Mouse (Mus musculus): ENCODE results near the gene Mbtd1. TPM values are rescaled to one million over a fixed set of nuclear protein-coding genes. Genes with fewer than 3 reads are reported as not detected.

Gene Mbtd1
- polyA plus RNA-seq, 1 experiment from 2014 or later: 28.8 TPM

DNA sequence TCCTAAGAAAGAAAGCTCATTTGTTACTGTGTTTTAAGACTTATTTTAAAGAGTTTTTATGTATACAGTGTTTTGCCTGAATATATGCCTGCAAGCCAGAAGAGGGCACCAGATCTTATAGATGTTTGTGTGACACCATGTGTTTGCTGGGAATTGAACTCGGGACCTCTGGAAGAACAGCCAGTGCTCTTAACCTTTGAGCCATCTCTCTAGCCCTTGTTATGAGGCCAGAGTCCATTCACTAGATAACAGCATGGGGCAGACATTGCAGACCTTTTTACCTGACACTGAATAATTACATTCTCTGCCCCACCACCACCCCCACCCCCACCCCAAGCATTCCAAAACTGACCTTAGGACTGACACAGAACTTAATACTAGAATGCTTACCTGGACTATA lies 64.4 kb downstream of the Mbtd1 start:
- ATAC-seq (ENCODE audit: borderline replicate concordance, extremely low read depth, low FRiP score, low TSS enrichment): no peak
- 79% methylated on average over 1 of the region's 1 CpGs for WGBS
- no peaks in the 10 kb centered on the region for H3K27me3 ChIP-seq
- no peak overlapping the region for H3K4me3 ChIP-seq
- H3K36me3 ChIP-seq: peaks cover 46% of the 10 kb centered on the region
- no peak overlapping the region for H3K4me2 ChIP-seq
- no peak overlapping the region for H3K27ac ChIP-seq
- no peaks in the 10 kb centered on the region for H3K9me3 ChIP-seq
- H3K9ac ChIP-seq: no peak overlapping the region
- peaks cover 14% of the 10 kb centered on the region for H3K4me1 ChIP-seq

DNA sequence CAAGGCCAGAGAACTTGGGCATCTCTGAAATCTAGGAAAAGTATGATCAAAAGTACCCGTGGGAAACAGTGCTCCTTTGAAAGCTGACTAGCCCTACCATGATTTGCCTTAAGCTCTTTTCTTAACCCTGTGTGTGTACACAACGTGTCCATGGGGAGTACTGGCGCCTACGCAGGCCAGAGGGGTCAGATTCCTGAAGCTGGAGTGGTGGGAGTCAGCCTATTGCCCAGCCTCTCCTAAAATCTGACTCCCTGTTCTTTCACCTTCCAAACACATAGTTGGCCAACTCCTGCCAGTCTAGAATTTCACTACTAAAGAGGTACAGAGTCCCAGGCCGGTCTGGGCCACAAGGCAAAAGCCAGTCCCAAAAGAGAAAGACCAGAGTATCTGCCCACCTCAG lies 66.7 kb downstream of the Mbtd1 start:
- no peak overlapping the region for H3K4me2 ChIP-seq
- no peak overlapping the region for H3K27ac ChIP-seq
- H3K4me3 ChIP-seq: no peak overlapping the region

DNA sequence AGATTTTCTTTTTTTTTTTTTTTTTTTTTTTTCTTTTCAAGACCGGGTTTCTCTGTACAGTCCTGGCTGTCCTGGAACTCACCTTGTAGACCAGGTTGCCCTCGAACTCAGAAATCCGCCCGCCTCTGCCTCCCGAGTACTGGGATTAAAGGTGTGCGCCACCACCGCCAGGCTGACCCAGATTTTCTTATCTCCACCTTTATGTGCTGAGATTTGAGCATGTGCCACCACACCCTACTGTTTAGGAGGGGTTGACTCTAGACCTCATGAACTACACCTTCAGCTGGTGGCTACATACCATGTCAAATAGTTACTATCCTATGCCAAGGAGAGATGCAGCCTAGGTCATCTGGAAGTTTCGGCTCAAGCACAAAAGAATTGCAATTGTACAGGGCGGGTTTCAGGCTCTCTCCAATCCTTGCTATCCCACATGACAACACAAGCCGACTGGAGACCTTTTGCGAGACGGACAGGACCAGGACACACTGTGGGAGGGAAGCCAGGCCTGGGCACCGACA lies 69.1 kb downstream of the Mbtd1 start:
- Histone ChIP-seq H3K27ac (peak overlapping the region; percentile 92), H3K9me3 (no peaks in the 10 kb centered on the region), H3K9ac (peak overlapping the region; percentile 61), H3K4me3 (peak overlapping the region; percentile 74), H3K4me1 (peaks cover 24% of the 10 kb centered on the region), H3K27me3 (no peaks in the 10 kb centered on the region), H3K36me3 (peaks cover 45% of the 10 kb centered on the region), H3K4me2 (peak overlapping the region; percentile 89)
- ATAC-seq (ENCODE audit: borderline replicate concordance, extremely low read depth, low FRiP score, low TSS enrichment): 0 out of 2 replicates have a peak, but pooled peaks have one; percentile 11
- 39% methylated on average over 13 of the region's 13 CpGs for WGBS

More for the DNA sequence above, 66.7 kb downstream of the Mbtd1 start:
- Histone ChIP-seq H3K9me3 (no peaks in the 10 kb centered on the region), H3K27me3 (no peaks in the 10 kb centered on the region), H3K9ac (no peak overlapping the region), H3K36me3 (peaks cover 40% of the 10 kb centered on the region), H3K4me1 (peaks cover 24% of the 10 kb centered on the region)
- no peak for ATAC-seq (ENCODE audit: borderline replicate concordance, extremely low read depth, low FRiP score, low TSS enrichment)
- 36% methylated on average over 5 of the region's 5 CpGs for WGBS

DNA sequence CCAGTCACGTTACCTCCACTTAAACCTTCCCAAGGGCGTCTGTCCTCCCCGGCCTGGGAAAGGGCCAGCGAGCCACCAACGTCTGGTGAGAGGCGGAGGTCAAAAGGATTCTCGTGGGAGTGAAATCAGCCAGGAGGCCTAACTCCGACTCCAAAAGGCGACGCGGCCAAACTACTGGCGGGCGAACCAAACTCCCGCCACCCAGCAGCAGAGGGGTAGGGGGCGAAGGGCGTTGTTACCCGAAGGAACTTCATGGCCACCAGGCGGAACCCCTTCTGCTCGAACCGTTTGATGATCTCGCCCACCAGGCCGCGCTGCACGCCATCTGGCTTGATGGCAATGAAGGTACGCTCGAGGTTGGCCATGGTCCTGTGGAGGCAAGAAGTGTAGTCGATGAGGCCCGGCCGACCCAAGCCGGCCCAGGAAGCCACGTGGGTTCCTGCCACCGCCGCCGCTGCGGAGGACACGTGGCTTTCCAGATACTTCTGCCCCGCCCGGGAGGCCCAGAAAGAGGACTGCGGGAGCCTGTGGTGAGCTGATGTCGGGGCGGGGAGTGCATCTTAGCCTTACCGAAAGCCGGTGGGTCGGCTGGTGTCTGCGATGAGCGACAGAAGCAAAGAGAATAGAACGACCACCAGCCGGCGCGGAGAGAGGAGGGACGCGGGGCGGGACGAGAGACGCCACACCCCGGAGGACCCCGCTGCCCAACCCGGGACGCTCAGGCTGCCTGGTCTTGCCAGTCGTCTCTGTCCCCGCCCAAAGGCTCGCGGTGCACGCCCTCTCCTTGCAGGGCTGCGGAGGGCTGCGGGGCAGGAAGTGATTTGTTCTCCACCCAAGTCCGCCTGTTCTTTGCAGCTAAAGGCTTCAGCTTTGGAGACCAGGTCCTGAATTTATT lies 69.9 kb downstream of the Mbtd1 start:
- H3K4me1 ChIP-seq: peaks cover 24% of the 10 kb centered on the region
- WGBS: 1% methylated on average over 59 of the region's 67 CpGs
- H3K27me3 ChIP-seq: no peaks in the 10 kb centered on the region
- H3K9me3 ChIP-seq: no peaks in the 10 kb centered on the region
- H3K4me2 ChIP-seq: peak overlapping the region; percentile 89
- peak overlapping the region; percentile 74 for H3K4me3 ChIP-seq
- peak overlapping the region; percentile 61 for H3K9ac ChIP-seq
- peak overlapping the region; percentile 92 for H3K27ac ChIP-seq
- H3K36me3 ChIP-seq: peaks cover 43% of the 10 kb centered on the region
- peak; percentile 98 for ATAC-seq (ENCODE audit: borderline replicate concordance, extremely low read depth, low FRiP score, low TSS enrichment)

DNA sequence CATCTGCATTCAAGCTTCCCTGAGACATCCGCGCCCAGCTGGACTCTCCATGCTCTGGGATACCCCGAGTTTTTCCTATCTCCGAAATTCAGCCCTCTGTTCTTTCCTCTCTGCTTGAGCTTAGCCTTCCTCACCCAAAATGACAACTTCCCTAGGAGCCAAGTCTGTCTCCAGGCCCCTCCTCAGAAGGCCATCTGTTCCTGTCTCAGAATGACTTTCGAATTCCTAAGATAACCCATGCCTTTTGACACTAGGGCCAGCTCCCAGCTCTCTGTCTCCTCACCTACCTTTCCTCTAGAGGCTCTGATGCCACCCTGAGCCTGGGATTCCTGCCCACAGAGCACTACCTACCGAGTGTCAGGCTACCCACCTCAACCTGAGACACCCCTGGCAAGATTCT lies 70.5 kb downstream of the Mbtd1 start, which contains the start of gene Nme2:
TSS of gene Nme2 (minus strand) at position 101 of the 400 bp plus-strand sequence.
- H3K27ac ChIP-seq: peak within 1 kb of the TSS; percentile 92
- peak; percentile 9 for ATAC-seq (ENCODE audit: borderline replicate concordance, extremely low read depth, low FRiP score, low TSS enrichment)
- H3K4me1 ChIP-seq: peaks cover 24% of the 10 kb centered on the region
- H3K4me2 ChIP-seq: peak within 1 kb of the TSS; percentile 89
- H3K9ac ChIP-seq: peak within 1 kb of the TSS; percentile 61
- WGBS: 3% methylated on average over 6 of the region's 6 CpGs
- H3K36me3 ChIP-seq: peaks cover 42% of the 10 kb centered on the region
- peak within 1 kb of the TSS; percentile 74 for H3K4me3 ChIP-seq
- H3K27me3 ChIP-seq: no peaks in the 10 kb centered on the region
- H3K9me3 ChIP-seq: no peaks in the 10 kb centered on the region

DNA sequence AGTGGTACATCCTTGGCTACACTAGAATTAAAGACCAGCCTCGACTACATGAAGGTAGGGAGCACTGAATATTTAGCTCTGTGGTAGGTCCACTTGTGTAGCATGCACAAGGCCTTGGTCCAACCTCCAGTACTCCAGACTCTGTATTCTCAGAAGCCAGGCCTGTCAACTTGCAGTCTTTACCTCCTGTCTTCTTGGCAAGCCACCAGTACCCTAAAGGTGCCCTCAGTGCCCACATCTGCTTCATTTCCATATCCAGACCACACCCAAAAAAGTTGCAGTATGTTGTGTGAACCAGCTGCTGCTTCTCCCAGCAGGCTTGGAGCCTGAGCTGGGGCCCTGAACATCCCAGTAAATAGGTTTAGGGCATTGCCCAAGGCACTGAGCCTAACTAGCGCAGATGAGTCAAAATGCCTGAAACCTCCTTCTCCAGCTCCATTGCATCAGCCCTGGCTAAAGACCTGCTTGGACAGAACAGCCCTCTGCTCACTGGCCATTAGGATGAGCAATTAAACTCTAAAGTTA lies 71.4 kb downstream of the Mbtd1 start:
- H3K36me3 ChIP-seq: peaks cover 42% of the 10 kb centered on the region
- H3K4me3 ChIP-seq: no peak overlapping the region
- H3K4me1 ChIP-seq: peaks cover 24% of the 10 kb centered on the region
- no peaks in the 10 kb centered on the region for H3K27me3 ChIP-seq
- no peaks in the 10 kb centered on the region for H3K9me3 ChIP-seq
- no peak overlapping the region for H3K9ac ChIP-seq
- ATAC-seq (ENCODE audit: borderline replicate concordance, extremely low read depth, low FRiP score, low TSS enrichment): no peak
- no peak overlapping the region for H3K27ac ChIP-seq
- WGBS: 83% methylated on average over 2 of the region's 2 CpGs
- H3K4me2 ChIP-seq: no peak overlapping the region

DNA sequence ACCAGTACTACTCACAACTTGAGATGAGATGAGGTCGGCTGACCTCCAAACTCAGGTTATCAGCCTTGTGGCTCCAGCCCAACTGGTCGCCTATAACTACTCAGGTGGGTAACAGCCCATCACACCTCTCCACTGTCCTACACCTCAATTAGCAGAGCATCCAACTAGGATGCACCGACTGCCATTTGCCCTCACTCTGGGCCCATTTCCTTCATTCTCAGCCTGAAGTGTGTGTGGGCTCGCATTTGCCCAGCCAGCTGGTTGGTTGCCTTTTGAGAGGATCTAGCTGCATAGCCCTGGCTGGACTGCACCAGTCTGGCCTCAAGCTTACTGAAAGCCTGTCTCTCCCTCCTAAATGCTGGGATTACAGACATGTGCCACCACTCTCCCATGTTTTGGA lies 72.1 kb downstream of the Mbtd1 start:
- ATAC-seq (ENCODE audit: borderline replicate concordance, extremely low read depth, low FRiP score, low TSS enrichment): no peak
- 72% methylated on average over 4 of the region's 4 CpGs for WGBS
- Histone ChIP-seq H3K9ac (no peak overlapping the region), H3K4me1 (peaks cover 24% of the 10 kb centered on the region), H3K27ac (no peak overlapping the region), H3K36me3 (peaks cover 48% of the 10 kb centered on the region), H3K9me3 (no peaks in the 10 kb centered on the region), H3K4me3 (no peak overlapping the region), H3K27me3 (no peaks in the 10 kb centered on the region), H3K4me2 (no peak overlapping the region)

DNA sequence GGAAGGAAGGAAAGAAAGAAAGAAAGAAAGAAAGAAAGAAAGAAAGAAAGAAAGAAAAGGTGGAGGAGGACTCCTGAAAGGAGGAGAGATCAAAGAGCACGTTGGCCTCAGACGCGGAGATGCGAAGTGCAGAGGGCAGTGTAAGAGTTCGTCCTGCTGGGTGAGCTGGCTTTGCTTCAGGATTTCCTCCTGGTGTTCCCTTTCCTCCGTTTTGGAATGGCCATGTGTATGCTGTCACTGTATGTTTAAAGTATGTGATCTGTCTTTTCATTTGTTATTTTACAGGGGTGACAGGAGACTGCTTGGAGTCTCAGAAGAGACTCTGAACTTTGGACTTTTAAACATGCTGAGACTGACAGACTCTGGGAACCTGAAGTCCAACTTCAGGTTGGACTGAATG lies 75.8 kb downstream of the Mbtd1 start:
- Histone ChIP-seq H3K27ac (no peak overlapping the region), H3K4me1 (peaks cover 4% of the 10 kb centered on the region), H3K36me3 (peaks cover 77% of the 10 kb centered on the region), H3K4me3 (no peak overlapping the region), H3K9me3 (no peaks in the 10 kb centered on the region), H3K27me3 (no peaks in the 10 kb centered on the region), H3K9ac (no peak overlapping the region), H3K4me2 (no peak overlapping the region)
- ATAC-seq (ENCODE audit: borderline replicate concordance, extremely low read depth, low FRiP score, low TSS enrichment): no peak
- WGBS: 82% methylated on average over 6 of the region's 6 CpGs

DNA sequence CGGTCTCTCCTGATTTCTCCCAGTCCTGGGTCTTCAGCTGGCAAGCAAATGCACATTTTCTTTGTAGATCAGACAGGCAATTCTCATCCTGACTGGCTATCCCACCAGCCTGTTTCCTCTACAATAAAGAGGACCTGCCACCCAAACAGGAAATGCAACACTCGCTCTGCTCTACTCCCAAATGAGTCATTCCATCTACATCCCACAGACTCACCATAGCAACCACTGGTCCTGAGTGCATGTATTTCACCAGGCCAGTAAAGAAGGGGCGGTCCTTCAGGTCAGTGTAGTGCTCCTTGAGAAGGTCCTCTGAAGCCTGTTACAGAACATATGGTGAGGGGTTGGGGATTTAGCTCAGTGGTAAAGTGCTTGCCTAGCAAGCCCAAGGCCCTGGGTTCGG lies 77.4 kb downstream of the Mbtd1 start:
- H3K9me3 ChIP-seq: no peaks in the 10 kb centered on the region
- H3K36me3 ChIP-seq: peaks cover 72% of the 10 kb centered on the region
- H3K9ac ChIP-seq: no peak overlapping the region
- ATAC-seq (ENCODE audit: borderline replicate concordance, extremely low read depth, low FRiP score, low TSS enrichment): no peak
- H3K27me3 ChIP-seq: no peaks in the 10 kb centered on the region
- H3K4me2 ChIP-seq: no peak overlapping the region
- 86% methylated on average over 4 of the region's 4 CpGs for WGBS
- no peak overlapping the region for H3K4me3 ChIP-seq
- H3K4me1 ChIP-seq: peaks cover 10% of the 10 kb centered on the region
- H3K27ac ChIP-seq: no peak overlapping the region

DNA sequence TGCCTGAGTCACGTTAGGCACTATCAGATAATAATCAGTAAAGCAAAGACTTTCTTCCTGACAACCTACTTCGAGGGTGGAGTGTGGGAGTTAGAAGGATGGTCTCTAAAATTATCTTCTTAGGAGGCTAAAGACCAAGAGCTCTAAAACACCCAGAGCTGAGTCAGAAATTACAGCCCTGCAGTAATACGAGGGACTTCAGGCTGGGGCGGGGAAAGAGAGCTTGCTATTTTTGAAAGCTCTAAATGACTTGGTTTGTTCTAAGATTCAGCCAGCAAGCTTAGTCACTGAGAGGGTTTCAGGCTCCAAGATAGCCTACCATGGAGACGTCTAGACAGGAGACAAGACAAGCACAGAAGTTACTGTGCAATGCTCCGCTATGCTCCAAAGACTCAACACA lies 79.7 kb downstream of the Mbtd1 start:
- H3K4me2 ChIP-seq: no peak overlapping the region
- 92% methylated on average over 6 of the region's 6 CpGs for WGBS
- no peak overlapping the region for H3K27ac ChIP-seq
- H3K4me3 ChIP-seq: no peak overlapping the region
- no peaks in the 10 kb centered on the region for H3K27me3 ChIP-seq
- no peaks in the 10 kb centered on the region for H3K9me3 ChIP-seq
- peaks cover 51% of the 10 kb centered on the region for H3K36me3 ChIP-seq
- peaks cover 15% of the 10 kb centered on the region for H3K4me1 ChIP-seq
- no peak for ATAC-seq (ENCODE audit: borderline replicate concordance, extremely low read depth, low FRiP score, low TSS enrichment)
- H3K9ac ChIP-seq: no peak overlapping the region

DNA sequence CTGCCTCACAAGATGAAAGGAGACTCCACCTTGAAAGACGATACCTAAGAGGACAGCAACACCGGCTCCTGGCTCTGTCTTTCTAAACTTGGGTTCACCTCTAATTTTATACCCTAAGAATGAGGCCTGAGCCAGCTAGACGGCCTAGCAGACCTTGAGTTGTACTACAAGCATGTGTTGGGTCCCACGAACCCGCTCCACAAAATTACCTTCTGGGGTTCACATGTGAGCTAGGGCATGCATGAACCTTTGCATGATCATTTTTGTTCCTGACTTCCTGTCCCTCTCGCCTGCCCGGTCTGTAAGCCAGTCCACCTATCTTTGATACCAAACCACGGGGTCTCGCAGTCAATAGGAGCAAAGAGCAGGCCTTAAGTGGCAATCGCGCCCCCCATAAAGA lies 81.7 kb downstream of the Mbtd1 start:
- peaks cover 15% of the 10 kb centered on the region for H3K4me1 ChIP-seq
- peaks cover 34% of the 10 kb centered on the region for H3K36me3 ChIP-seq
- H3K4me3 ChIP-seq: peak overlapping the region; percentile 68
- H3K27ac ChIP-seq: peak overlapping the region; percentile 45; the same call in 1 of the 2 replicates
- peak overlapping the region; percentile 65 for H3K4me2 ChIP-seq
- no peaks in the 10 kb centered on the region for H3K9me3 ChIP-seq
- 2% methylated on average over 11 of the region's 11 CpGs for WGBS
- ATAC-seq (ENCODE audit: borderline replicate concordance, extremely low read depth, low FRiP score, low TSS enrichment): no peak
- no peaks in the 10 kb centered on the region for H3K27me3 ChIP-seq
- peak overlapping the region; percentile 70 for H3K9ac ChIP-seq

Data from lung, embryonic 15.5 days (tissue).